Mouse (Mus musculus) G1E (cell line): ENCODE measurements around the gene Lef1. TPM values are rescaled to one million over a fixed set of nuclear protein-coding genes. Genes with fewer than 3 reads are reported as not detected.

ENCODE experiments used
- ATAC-seq: 2 replicates; pipeline ENCODE4 v1.8.0; 2016; ENCODE audit warnings: mild to moderate bottlenecking; ENCODE audit not compliant: insufficient number of reproducible peaks, poor library complexity, low FRiP score, severe bottlenecking; ENCODE audit errors: extremely low read depth
- DNase-seq: peaks from one replicate; pipeline ENCODE4 v3.0.0; 2012; ENCODE audit warnings: low spot score
- H3K27me3 ChIP-seq: 2 replicates; pipeline ENCODE4 v1.6.1; 2012; ENCODE audit warnings: mild to moderate bottlenecking, low read length, inconsistent platforms; ENCODE audit not compliant: insufficient read depth
- H3K36me3 ChIP-seq: replicated peaks from 2 replicates; pipeline ENCODE3; 2012; ENCODE audit warnings: mild to moderate bottlenecking, inconsistent platforms
- H3K4me1 ChIP-seq: 2 replicates; pipeline ENCODE4 v1.6.1; 2012; ENCODE audit warnings: low read depth, low read length, inconsistent platforms, mixed read lengths; ENCODE audit not compliant: insufficient read depth
- H3K4me3 ChIP-seq: 2 replicates; pipeline ENCODE4 v1.5.1; 2012; ENCODE audit warnings: low read depth, mild to moderate bottlenecking, inconsistent platforms, low read length, moderate library complexity, mixed read lengths
- H3K9me3 ChIP-seq: replicated peaks from 2 replicates; pipeline ENCODE4 v1.6.1; 2012; ENCODE audit warnings: inconsistent platforms
- CTCF ChIP-seq: IDR thresholded peaks from 2 replicates; pipeline ENCODE4 v1.5.1; 2012; ENCODE audit warnings: low read depth, low read length, inconsistent platforms, mixed read lengths
- GATA1 ChIP-seq: IDR thresholded peaks from 2 replicates; pipeline ENCODE4 v1.6.1; 2012; ENCODE audit warnings: borderline replicate concordance, low read length, inconsistent platforms, mixed read lengths
- GATA2 ChIP-seq: IDR thresholded peaks from 2 replicates; pipeline ENCODE4 v1.6.1; 2012; ENCODE audit warnings: low read depth, low read length, inconsistent platforms, borderline replicate concordance
- POLR2AphosphoS5 ChIP-seq: IDR thresholded peaks from 2 replicates; pipeline ENCODE4 v1.6.1; 2012; ENCODE audit warnings: low read depth, low read length, inconsistent platforms; ENCODE audit not compliant: insufficient replicate concordance
- TAL1 ChIP-seq: conservative IDR thresholded peaks from 2 replicates; pipeline ENCODE4 v1.6.1; 2012; ENCODE audit warnings: low read depth, low read length, inconsistent platforms, mixed read lengths
- polyA plus RNA-seq: library from polyadenylated mRNA; stranded (reverse); fragments of >175 nt; gene quantifications from 2 replicates; pipeline ENCODE4 v1.2.3, GENCODE M21; 2012
- total RNA-seq, 2 experiments: library from RNA; stranded (forward) in 1 of 2; stranded (reverse) in 1 of 2; fragments of 200-1000 nt in 1 of 2; fragments of >200 nt in 1 of 2; fragmentation: Nextera tagmentation in 1 of 2; gene quantifications; 2 replicates each; pipeline ENCODE4 v1.2.3; 2014 to 2017

Lef1 gene
- total and polyA plus RNA-seq, 3 experiments = 0.11 TPM; not detected in 2

- no peak for DNase-seq
- Histone ChIP-seq H3K4me3 (no peak overlapping the region), H3K36me3 (no peaks in the 10 kb centered on the region), H3K4me1 (no peaks in the 10 kb centered on the region), H3K27me3 (no peaks in the 10 kb centered on the region; the same call in 1 of the 2 replicates), H3K9me3 (peaks cover 78% of the 10 kb centered on the region)
- TF ChIP-seq CTCF (no peak), TAL1 (no peak)
- ATAC-seq = no peak
Measured at GRCm38 (mm10) chr3:131156377-131156776, 46.1 kb downstream of the Lef1 start.

- no peak for DNase-seq
- H3K9me3 ChIP-seq = peaks cover 81% of the 10 kb centered on the region
- no peak overlapping the region for H3K4me3 ChIP-seq
- no peaks in the 10 kb centered on the region for H3K36me3 ChIP-seq
- H3K27me3 ChIP-seq = no peaks in the 10 kb centered on the region; the same call in 1 of the 2 replicates
- ATAC-seq = no peak
- no peak for TF ChIP-seq GATA2
- TF ChIP-seq CTCF = no peak
- TF ChIP-seq GATA1 = no peak
- no peak for TF ChIP-seq POLR2AphosphoS5
- TF ChIP-seq TAL1 = no peak
- no peaks in the 10 kb centered on the region for H3K4me1 ChIP-seq
Measured at GRCm38 (mm10) chr3:131157471-131157870, 47.2 kb downstream of the Lef1 start.

- TF ChIP-seq GATA1 = no peak
- TF ChIP-seq CTCF = no peak
- no peak for TF ChIP-seq TAL1
- no peak for TF ChIP-seq POLR2AphosphoS5
- TF ChIP-seq GATA2 = no peak
- Histone ChIP-seq H3K4me3 (no peak overlapping the region), H3K27me3 (no peaks in the 10 kb centered on the region; the same call in 1 of the 2 replicates), H3K4me1 (no peaks in the 10 kb centered on the region), H3K36me3 (no peaks in the 10 kb centered on the region), H3K9me3 (peaks cover 73% of the 10 kb centered on the region)
- no peak for DNase-seq
- ATAC-seq = no peak
Measured at GRCm38 (mm10) chr3:131159204-131159760, 49.0 kb downstream of the Lef1 start.

GRCm38 (mm10) chr3:131159881-131160615 lies 49.8 kb downstream of the Lef1 start:
- H3K9me3 ChIP-seq = peaks cover 73% of the 10 kb centered on the region
- H3K36me3 ChIP-seq = no peaks in the 10 kb centered on the region
- H3K4me3 ChIP-seq = no peak overlapping the region
- DNase-seq = no peak
- TF ChIP-seq TAL1 (no peak), GATA2 (no peak)
- H3K27me3 ChIP-seq = no peaks in the 10 kb centered on the region; the same call in 1 of the 2 replicates
- H3K4me1 ChIP-seq = no peaks in the 10 kb centered on the region
- no peak for ATAC-seq

GRCm38 (mm10) chr3:131160921-131161320 lies 50.6 kb downstream of the Lef1 start:
- H3K9me3 ChIP-seq = peaks cover 72% of the 10 kb centered on the region
- ATAC-seq (no peak), DNase-seq (no peak)
- no peaks in the 10 kb centered on the region; the same call in 1 of the 2 replicates for H3K27me3 ChIP-seq
- H3K4me1 ChIP-seq = no peaks in the 10 kb centered on the region
- H3K36me3 ChIP-seq = no peaks in the 10 kb centered on the region
- TF ChIP-seq TAL1 (no peak), GATA2 (no peak), GATA1 (no peak), CTCF (no peak), POLR2AphosphoS5 (no peak)
- H3K4me3 ChIP-seq = no peak overlapping the region

- Histone ChIP-seq H3K27me3 (no peaks in the 10 kb centered on the region), H3K36me3 (no peaks in the 10 kb centered on the region), H3K4me3 (no peak overlapping the region), H3K4me1 (no peaks in the 10 kb centered on the region), H3K9me3 (peaks cover 69% of the 10 kb centered on the region)
- ATAC-seq (no peak), DNase-seq (no peak)
- TF ChIP-seq TAL1 = no peak
- TF ChIP-seq GATA1 = no peak
- TF ChIP-seq POLR2AphosphoS5 = no peak
- no peak for TF ChIP-seq GATA2
- no peak for TF ChIP-seq CTCF
Measured at GRCm38 (mm10) chr3:131167731-131168130, 57.5 kb downstream of the Lef1 start.

GRCm38 (mm10) chr3:131169161-131169560 lies 58.9 kb downstream of the Lef1 start:
- Histone ChIP-seq H3K4me1 (no peaks in the 10 kb centered on the region), H3K36me3 (no peaks in the 10 kb centered on the region), H3K4me3 (no peak overlapping the region), H3K27me3 (no peaks in the 10 kb centered on the region), H3K9me3 (peaks cover 75% of the 10 kb centered on the region)
- no peak for DNase-seq
- ATAC-seq = no peak
- no peak for TF ChIP-seq GATA1
- no peak for TF ChIP-seq GATA2
- TF ChIP-seq CTCF = no peak
